ENCODE assay signal across 24 mouse cellular contexts in genomic region chr2:114097627-114098026, GRCm38 (mm10). TPM values are rescaled to one million over a fixed set of nuclear protein-coding genes. Genes with fewer than 3 reads are reported as not detected.
DNase-seq lines count a peak whose midpoint lies in the region; ATAC-seq and TF ChIP-seq lines count a peak whose summit lies in the region.
"Had no signal": no experiment of that assay in that cellular context is flagged by ENCODE, and none has a peak within 500 bp of the region (broad histone marks: within the 10 kb centered on the region; RNA-seq: fewer than 3 reads in every experiment).

No protein-coding gene starts in this region.

- H3K79me2 ChIP-seq in MEL (ENCODE audit: control insufficient read depth, insufficient read depth, low read length, poor library complexity) = no peaks in the 10 kb centered on the region
- H3K79me2 ChIP-seq in liver, adult 2 months (ENCODE audit: control insufficient read depth, insufficient read depth, low read length) = no peaks in the 10 kb centered on the region

- H3K9me3 ChIP-seq in heart, postnatal 0 days (replicated peaks; ENCODE audit: control insufficient read depth, low read length) = no peaks in the 10 kb centered on the region
- H3K9me3 ChIP-seq in MEL (replicated peaks; ENCODE audit: insufficient read depth, low read length) = no peaks in the 10 kb centered on the region
- no peaks in the 10 kb centered on the region for H3K9me3 ChIP-seq in liver, embryonic 16.5 days (replicated peaks; ENCODE audit: control insufficient read depth, low read length)
- H3K9me3 ChIP-seq in hindbrain, embryonic 16.5 days (ENCODE audit: control insufficient read depth, low read length) = no peaks in the 10 kb centered on the region
- H3K9me3 ChIP-seq in kidney, embryonic 15.5 days (replicated peaks) = no peaks in the 10 kb centered on the region
- H3K9me3 ChIP-seq: forebrain, embryonic 13.5 days; G1E; heart, embryonic 13.5 days; hindbrain, embryonic 10.5 days; limb, embryonic 15.5 days had no signal

- no peak overlapping the region for H3K27ac ChIP-seq in heart, postnatal 0 days (ENCODE audit: low read depth)
- no peak overlapping the region for H3K27ac ChIP-seq in MEL (ENCODE audit: control insufficient read depth, low read depth, low read length)
- H3K27ac ChIP-seq in liver, adult 2 months (replicated peaks; ENCODE audit: insufficient read depth, low read depth, low read length) = peak overlapping the region; percentile 9; the same call in 1 of the 2 replicates
- no peak overlapping the region for H3K27ac ChIP-seq in liver, embryonic 16.5 days (ENCODE audit: low read length)
- no peak overlapping the region for H3K27ac ChIP-seq in hindbrain, embryonic 16.5 days (ENCODE audit: low read depth, low read length)
- no peak overlapping the region for H3K27ac ChIP-seq in kidney, embryonic 15.5 days
- H3K27ac ChIP-seq: forebrain, embryonic 13.5 days; gastrocnemius, adult 2 months; heart, embryonic 13.5 days; hindbrain, embryonic 10.5 days; left cerebral cortex, adult 2 months; limb, embryonic 15.5 days had no signal

- no peaks in the 10 kb centered on the region for H3K4me1 ChIP-seq in heart, postnatal 0 days (ENCODE audit: control insufficient read depth, insufficient read depth)
- peaks cover 9 to 17% of the 10 kb centered on the region in 2 experiments for H3K4me1 ChIP-seq in MEL (ENCODE audit: control insufficient read depth in 1 of 2, insufficient read depth in 2 of 2, low read length in 2 of 2)
- H3K4me1 ChIP-seq in liver, adult 2 months (ENCODE audit: control insufficient read depth, insufficient read depth, low read length) = peaks cover 17% of the 10 kb centered on the region
- peaks cover 2% of the 10 kb centered on the region for H3K4me1 ChIP-seq in liver, embryonic 16.5 days (ENCODE audit: control insufficient read depth, low read depth, low read length)
- no peaks in the 10 kb centered on the region for H3K4me1 ChIP-seq in hindbrain, embryonic 16.5 days (ENCODE audit: control insufficient read depth, insufficient read depth, low read depth, low read length)
- no peaks in the 10 kb centered on the region for H3K4me1 ChIP-seq in kidney, embryonic 15.5 days
- H3K4me1 ChIP-seq: forebrain, embryonic 13.5 days; hindbrain, embryonic 10.5 days had no signal

- H3K27me3 ChIP-seq in heart, postnatal 0 days (ENCODE audit: control insufficient read depth, insufficient read depth, low read length) = no peaks in the 10 kb centered on the region
- no peaks in the 10 kb centered on the region for H3K27me3 ChIP-seq in MEL (ENCODE audit: control insufficient read depth in 1 of 2, insufficient read depth in 2 of 2, low read length in 2 of 2)
- H3K27me3 ChIP-seq in liver, adult 2 months (ENCODE audit: control insufficient read depth, insufficient read depth, low read length) = no peaks in the 10 kb centered on the region
- no peaks in the 10 kb centered on the region for H3K27me3 ChIP-seq in liver, embryonic 16.5 days (ENCODE audit: control insufficient read depth, insufficient read depth, low read depth, low read length)
- H3K27me3 ChIP-seq in hindbrain, embryonic 16.5 days (replicated peaks; ENCODE audit: control insufficient read depth, insufficient read depth, low read length) = no peaks in the 10 kb centered on the region
- no peaks in the 10 kb centered on the region for H3K27me3 ChIP-seq in kidney, embryonic 15.5 days
- H3K27me3 ChIP-seq: CH12.LX; forebrain, embryonic 13.5 days; heart, embryonic 13.5 days; limb, embryonic 15.5 days had no signal

- 25% methylated on average over 4 of the region's 4 CpGs for WGBS in heart, postnatal 0 days
- 30% methylated on average over 4 of the region's 4 CpGs for WGBS in liver, adult 2 months
- 26% methylated on average over 4 of the region's 4 CpGs for WGBS in liver, embryonic 16.5 days (ENCODE audit: insufficient replicate concordance)
- WGBS in hindbrain, embryonic 16.5 days = 97% methylated on average over 4 of the region's 4 CpGs
- WGBS in kidney, embryonic 15.5 days = 89% methylated on average over 4 of the region's 4 CpGs

- H3K4me2 ChIP-seq in heart, postnatal 0 days (ENCODE audit: low read depth, low read length) = no peak overlapping the region
- H3K4me2 ChIP-seq in liver, embryonic 16.5 days (ENCODE audit: low read depth, low read length) = no peak overlapping the region
- no peak overlapping the region for H3K4me2 ChIP-seq in hindbrain, embryonic 16.5 days (ENCODE audit: low read length)
- H3K4me2 ChIP-seq in kidney, embryonic 15.5 days = no peak overlapping the region
- H3K4me2 ChIP-seq: forebrain, embryonic 13.5 days; heart, embryonic 13.5 days; limb, embryonic 15.5 days had no signal

- TF ChIP-seq EP300 in heart, postnatal 0 days (IDR thresholded peaks at IDR 0.05; ENCODE audit: low read depth) = no peak
- TF ChIP-seq EP300 in MEL (IDR thresholded peaks at IDR 0.05; ENCODE audit: low read depth in 1 of 2, low read length in 2 of 2) = peak; percentile 20 to 46; a peak in 2 of 4 replicates

- peaks cover 24% of the 10 kb centered on the region for H3K36me3 ChIP-seq in heart, postnatal 0 days (replicated peaks; ENCODE audit: control insufficient read depth, insufficient read depth, low read length)
- peaks cover 3 to 25% of the 10 kb centered on the region in 2 experiments for H3K36me3 ChIP-seq in MEL (ENCODE audit: control insufficient read depth in 1 of 2, insufficient read depth in 2 of 2, low read length in 2 of 2)
- peaks cover 5% of the 10 kb centered on the region; the same call in 1 of the 2 replicates for H3K36me3 ChIP-seq in liver, adult 2 months (ENCODE audit: control insufficient read depth, insufficient read depth, low read length)
- peaks cover 3% of the 10 kb centered on the region for H3K36me3 ChIP-seq in liver, embryonic 16.5 days (ENCODE audit: control insufficient read depth, insufficient read depth)
- peaks cover 16% of the 10 kb centered on the region; the same call in 1 of the 2 replicates for H3K36me3 ChIP-seq in hindbrain, embryonic 16.5 days (ENCODE audit: control insufficient read depth, insufficient read depth, low read length)
- peaks cover 37% of the 10 kb centered on the region for H3K36me3 ChIP-seq in kidney, embryonic 15.5 days

- TF ChIP-seq CTCF in heart, postnatal 0 days (IDR thresholded peaks at IDR 0.05; ENCODE audit: low read depth) = no peak
- TF ChIP-seq CTCF in MEL (IDR thresholded peaks at IDR 0.05 in 2 of 3, conservative IDR thresholded peaks at IDR 0.05 in 1 of 3; ENCODE audit: control insufficient read depth in 1 of 3, insufficient read depth in 1 of 3, low read depth in 2 of 3, low read length in 3 of 3, poor library complexity in 1 of 3, severe bottlenecking in 1 of 3) = no peak
- no peak for TF ChIP-seq CTCF in liver, adult 2 months (IDR thresholded peaks at IDR 0.05; ENCODE audit: low read depth, low read length)

- H3K4me3 ChIP-seq in heart, postnatal 0 days (ENCODE audit: low read depth, low read length) = no peak overlapping the region
- H3K4me3 ChIP-seq in MEL (ENCODE audit: control insufficient read depth in 1 of 2, insufficient read depth in 1 of 2, low read depth in 2 of 2, low read length in 2 of 2) = no peak overlapping the region
- no peak overlapping the region for H3K4me3 ChIP-seq in liver, adult 2 months (ENCODE audit: insufficient read depth, low read depth, low read length)
- H3K4me3 ChIP-seq in liver, embryonic 16.5 days (ENCODE audit: low read depth, low read length) = no peak overlapping the region
- H3K4me3 ChIP-seq in hindbrain, embryonic 16.5 days (ENCODE audit: low read length) = no peak overlapping the region
- no peak overlapping the region for H3K4me3 ChIP-seq in kidney, embryonic 15.5 days (replicated peaks)
- H3K4me3 ChIP-seq: forebrain, embryonic 13.5 days; gastrocnemius, adult 2 months; heart, embryonic 13.5 days; hindbrain, embryonic 10.5 days; left cerebral cortex, adult 2 months; limb, embryonic 15.5 days had no signal

- no peak for TF ChIP-seq POLR2A in MEL (IDR thresholded peaks at IDR 0.05; ENCODE audit: control insufficient read depth in 1 of 2, insufficient read depth in 1 of 2, low read depth in 1 of 2, low read length in 2 of 2, poor library complexity in 1 of 2)
- no peak for TF ChIP-seq POLR2A in liver, adult 2 months (IDR thresholded peaks at IDR 0.05; ENCODE audit: extremely low read depth, insufficient read depth, low read length)

- peak; percentile 72 for ATAC-seq in heart, postnatal 0 days (ENCODE audit: insufficient read depth, low read depth)
- peak; percentile 65 for ATAC-seq in liver, embryonic 16.5 days (ENCODE audit: low read depth)
- no peak for ATAC-seq in hindbrain, embryonic 16.5 days
- ATAC-seq in kidney, embryonic 15.5 days (replicated peaks; ENCODE audit: low FRiP score) = no peak
- ATAC-seq: forebrain, embryonic 13.5 days; lung, postnatal 0 days had no signal

- peak; percentile 44 for DNase-seq in heart, postnatal 0 days (ENCODE audit: low spot score)
- DNase-seq in heart, postnatal 36 days = no peak
- peak; percentile 43 for DNase-seq in MEL (ENCODE audit: low read depth, low spot score)
- DNase-seq in liver, adult 2 months (ENCODE audit: extremely low read depth, low read depth, low spot score) = peak; percentile 86
- DNase-seq: adrenal gland, adult 8-10 months; B cell, adult 2 months; cerebellum, adult 2 months; cerebellum, postnatal 36 days; gastrocnemius, adult 2 months; kidney, adult 18-20 months; kidney, postnatal 10 days had no signal

- intact Hi-C loops in heart, postnatal 36 days (cut with DNase I) = no loop called here

- no peak overlapping the region for H3K9ac ChIP-seq in heart, postnatal 0 days (replicated peaks; ENCODE audit: low read depth, low read length)
- H3K9ac ChIP-seq in MEL (ENCODE audit: control insufficient read depth, low read depth, low read length, poor library complexity, severe bottlenecking) = no peak overlapping the region
- H3K9ac ChIP-seq in liver, adult 2 months (ENCODE audit: low read depth, low read length) = no peak overlapping the region
- H3K9ac ChIP-seq in liver, embryonic 16.5 days (ENCODE audit: low read depth, low read length) = no peak overlapping the region
- H3K9ac ChIP-seq in hindbrain, embryonic 16.5 days (ENCODE audit: low read depth, low read length) = no peak overlapping the region
- no peak overlapping the region for H3K9ac ChIP-seq in kidney, embryonic 15.5 days
- H3K9ac ChIP-seq: forebrain, embryonic 13.5 days; heart, embryonic 13.5 days; limb, embryonic 15.5 days had no signal

- no peak for TF ChIP-seq RAD21 in MEL (IDR thresholded peaks at IDR 0.05; ENCODE audit: low read depth, low read length)

RNA-seq across cellular contexts. Expression of gene Actc1, which starts 44.3 kb away (rescaled TPM):
- total RNA-seq in heart, postnatal 0 days (2014; rRNA removed; ENCODE audit: low replicate concordance) = 20,690 and 21,635 TPM in 2 replicates
- polyA plus RNA-seq in heart, postnatal 0 days (2015; fragmentation: Nextera tagmentation; extraction: Ambion mirVana) = 18,379 and 21,577 TPM in 2 replicates
- over 10,000 TPM; 11,974 to 14,041 TPM for total RNA-seq in heart, postnatal 36 days (2021)
- total RNA-seq in MEL (2012; rRNA removed) = 0.10 TPM in 1 of 2 replicates, not detected in the other
- polyA plus RNA-seq in MEL (2012; ENCODE audit: insufficient read depth in 1 of 2, insufficient read length in 2 of 2, low read depth in 1 of 2, low replicate concordance in 2 of 2, missing spikeins in 1 of 2) = not detected
- 0.09 TPM in 1 of 2 replicates, not detected in the other for total RNA-seq in liver, adult 2 months (2014; rRNA removed)
- polyA plus RNA-seq in liver, adult 2 months (2012; rRNA removed) = 0.09 and 0.25 TPM in 2 replicates
- polyA plus RNA-seq in liver, embryonic 16.5 days (2015; fragmentation: Nextera tagmentation; extraction: Ambion mirVana) = 36.4 and 80.5 TPM in 2 replicates
- polyA plus RNA-seq in hindbrain, embryonic 16.5 days (2015; fragmentation: Nextera tagmentation; extraction: Ambion mirVana) = 1.3 and 71.3 TPM in 2 replicates
- 101 and 151 TPM in 2 replicates for polyA plus RNA-seq in kidney, embryonic 15.5 days (2015; fragmentation: Nextera tagmentation; extraction: Ambion mirVana)
- total RNA-seq: adrenal gland, adult 8-10 months; CH12.LX; G1E; layer of hippocampus, postnatal 10 days; left cerebral cortex, adult 2 months; left cerebral cortex, postnatal 36 days had no signal
- polyA plus RNA-seq: cerebellum, adult 2 months; G1E had no signal

Comparison
In these comparisons a context has a peak if more than half of its experiments do, and no peak if none do; other contexts are left out.
1. DNase-seq: peak in heart, postnatal 0 days (single experiment), MEL (single experiment) and liver, adult 2 months (single experiment); none in heart, postnatal 36 days (0 of 2).
2. ATAC-seq: peak in heart, postnatal 0 days (single experiment) and liver, embryonic 16.5 days (single experiment); none in hindbrain, embryonic 16.5 days (single experiment) and kidney, embryonic 15.5 days (single experiment).
3. RNA of gene Actc1, which starts 44.3 kb away (polyA plus RNA-seq): 18,379 to 21,577 TPM in heart, postnatal 0 days; 101 to 151 TPM in kidney, embryonic 15.5 days, 36.4 to 80.5 TPM in liver, embryonic 16.5 days, 1.3 to 71.3 TPM in hindbrain, embryonic 16.5 days, 0.09 to 0.25 TPM in liver, adult 2 months and not detected in MEL; every median in the first group is over 100 times any median in the second.